Mouse (Mus musculus): ENCODE results near the gene Tnf. TPM values are rescaled to one million over a fixed set of nuclear protein-coding genes. Genes with fewer than 3 reads are reported as not detected.
A peak's percentile ranks its signal among the peaks of the same experiment; 100 is the strongest.

Tnf gene
- 0.20 and 0.34 TPM in 2 replicates for polyA plus RNA-seq (2014; fragmentation: Nextera tagmentation; extraction: Ambion mirVana)

DNA sequence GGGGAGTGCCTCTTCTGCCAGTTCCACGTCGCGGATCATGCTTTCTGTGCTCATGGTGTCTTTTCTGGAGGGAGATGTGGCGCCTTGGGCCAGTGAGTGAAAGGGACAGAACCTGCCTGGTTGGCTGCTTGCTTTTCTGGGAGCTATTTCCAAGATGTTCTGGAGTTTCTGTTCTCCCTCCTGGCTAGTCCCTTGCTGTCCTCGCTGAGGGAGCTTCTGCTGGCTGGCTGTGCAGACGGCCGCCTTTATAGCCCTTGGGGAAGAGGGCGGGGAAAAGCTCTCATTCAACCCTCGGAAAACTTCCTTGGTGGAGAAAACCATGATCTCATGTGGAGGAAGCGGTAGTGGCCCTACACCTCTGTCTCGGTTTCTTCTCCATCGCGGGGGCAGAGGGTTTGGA lies at the start of gene Tnf:
TSS of gene Tnf (minus strand) at position 221 of the 400 bp plus-strand sequence.
- Histone ChIP-seq H3K27me3 (ENCODE audit: control insufficient read depth, insufficient read depth, low read length) (0 out of 2 replicates have a peak, but pooled peaks cover 5% of the 10 kb centered on the region), H3K9me3 (ENCODE audit: control insufficient read depth, low read depth, low read length) (no peaks in the 10 kb centered on the region), H3K4me3 (ENCODE audit: low read depth, low read length) (no peak within 1 kb of the TSS), H3K9ac (replicated peaks; ENCODE audit: low read depth, low read length) (no peak within 1 kb of the TSS), H3K27ac (ENCODE audit: low read length) (no peak within 1 kb of the TSS), H3K4me2 (replicated peaks; ENCODE audit: low read depth, low read length) (no peak within 1 kb of the TSS), H3K36me3 (ENCODE audit: control insufficient read depth, insufficient read depth, low read length) (no peaks in the 10 kb centered on the region), H3K4me1 (ENCODE audit: control insufficient read depth, insufficient read depth, low read length) (no peaks in the 10 kb centered on the region)
- no peak for ATAC-seq (ENCODE audit: insufficient number of reproducible peaks, insufficient read depth, low FRiP score, low read depth)
- WGBS: 33% methylated on average over 13 of the region's 13 CpGs

GRCm38 (mm10) chr17:35251162-35251719 lies 49.4 kb upstream of the Tnf start:
- Histone ChIP-seq H3K9me3 (ENCODE audit: control insufficient read depth, low read depth, low read length) (no peaks in the 10 kb centered on the region), H3K9ac (replicated peaks; ENCODE audit: low read depth, low read length) (no peak overlapping the region), H3K27me3 (ENCODE audit: control insufficient read depth, insufficient read depth, low read length) (no peaks in the 10 kb centered on the region), H3K36me3 (ENCODE audit: control insufficient read depth, insufficient read depth, low read length) (peaks cover 78% of the 10 kb centered on the region), H3K27ac (ENCODE audit: low read length) (no peak overlapping the region), H3K4me3 (ENCODE audit: low read depth, low read length) (no peak overlapping the region), H3K4me1 (ENCODE audit: control insufficient read depth, insufficient read depth, low read length) (no peaks in the 10 kb centered on the region), H3K4me2 (replicated peaks; ENCODE audit: low read depth, low read length) (no peak overlapping the region)
- ATAC-seq (ENCODE audit: insufficient number of reproducible peaks, insufficient read depth, low FRiP score, low read depth): no peak
- 77% methylated on average over 15 of the region's 15 CpGs for WGBS

DNA sequence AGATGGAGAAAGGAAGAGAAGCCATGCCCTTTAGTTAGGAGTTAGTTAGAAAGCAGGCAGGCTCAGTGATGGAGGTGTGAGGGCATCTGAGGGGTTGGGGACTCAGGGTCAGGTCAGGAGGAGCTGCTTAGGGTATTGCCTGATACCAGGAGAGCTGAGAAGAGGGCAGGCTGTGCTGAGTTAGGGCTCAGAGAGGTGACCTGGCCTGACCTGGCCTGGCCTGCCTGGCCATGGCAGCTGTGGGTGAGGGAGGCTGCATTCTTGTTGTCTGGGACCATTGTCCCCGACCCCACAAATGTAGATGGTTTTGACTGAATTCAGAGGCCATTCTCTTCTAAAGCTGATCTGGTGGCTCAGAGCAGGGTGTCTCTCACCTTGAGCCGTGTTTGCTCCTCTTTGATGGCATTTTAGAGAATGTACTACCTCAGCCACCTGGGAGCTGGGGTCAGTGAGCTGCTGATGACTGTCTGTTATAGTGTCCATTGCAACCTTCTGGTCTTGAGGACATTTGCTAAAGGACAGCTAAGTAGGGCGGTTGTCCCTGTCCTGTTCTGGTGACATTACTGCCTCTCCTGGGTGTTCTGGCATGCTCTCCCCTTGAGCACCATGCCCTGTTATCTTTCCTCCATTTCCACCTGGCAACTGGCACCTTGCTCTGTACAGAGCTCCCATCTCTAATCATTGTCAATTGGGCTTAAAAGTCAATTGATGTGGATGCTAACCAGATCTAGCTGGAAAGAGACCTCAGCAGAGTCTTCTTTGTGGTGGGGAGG lies 48.7 kb upstream of the Tnf start:
- H3K4me2 ChIP-seq (replicated peaks; ENCODE audit: low read depth, low read length): no peak overlapping the region
- 85% methylated on average over 3 of the region's 3 CpGs for WGBS
- H3K9ac ChIP-seq (replicated peaks; ENCODE audit: low read depth, low read length): no peak overlapping the region
- H3K4me3 ChIP-seq (ENCODE audit: low read depth, low read length): no peak overlapping the region
- no peaks in the 10 kb centered on the region for H3K9me3 ChIP-seq (ENCODE audit: control insufficient read depth, low read depth, low read length)
- H3K4me1 ChIP-seq (ENCODE audit: control insufficient read depth, insufficient read depth, low read length): no peaks in the 10 kb centered on the region
- H3K27me3 ChIP-seq (ENCODE audit: control insufficient read depth, insufficient read depth, low read length): no peaks in the 10 kb centered on the region
- ATAC-seq (ENCODE audit: insufficient number of reproducible peaks, insufficient read depth, low FRiP score, low read depth): no peak
- no peak overlapping the region for H3K27ac ChIP-seq (ENCODE audit: low read length)
- H3K36me3 ChIP-seq (ENCODE audit: control insufficient read depth, insufficient read depth, low read length): peaks cover 85% of the 10 kb centered on the region

GRCm38 (mm10) chr17:35249451-35250197 lies 47.8 kb upstream of the Tnf start:
- peaks cover 6% of the 10 kb centered on the region; the same call in 1 of the 2 replicates for H3K4me1 ChIP-seq (ENCODE audit: control insufficient read depth, insufficient read depth, low read length)
- no peak overlapping the region for H3K27ac ChIP-seq (ENCODE audit: low read length)
- WGBS: 85% methylated on average over 19 of the region's 19 CpGs
- H3K27me3 ChIP-seq (ENCODE audit: control insufficient read depth, insufficient read depth, low read length): no peaks in the 10 kb centered on the region
- H3K9me3 ChIP-seq (ENCODE audit: control insufficient read depth, low read depth, low read length): no peaks in the 10 kb centered on the region
- H3K36me3 ChIP-seq (ENCODE audit: control insufficient read depth, insufficient read depth, low read length): peaks cover 94% of the 10 kb centered on the region
- no peak overlapping the region for H3K4me3 ChIP-seq (ENCODE audit: low read depth, low read length)
- no peak for ATAC-seq (ENCODE audit: insufficient number of reproducible peaks, insufficient read depth, low FRiP score, low read depth)
- H3K4me2 ChIP-seq (replicated peaks; ENCODE audit: low read depth, low read length): no peak overlapping the region
- H3K9ac ChIP-seq (replicated peaks; ENCODE audit: low read depth, low read length): no peak overlapping the region

DNA sequence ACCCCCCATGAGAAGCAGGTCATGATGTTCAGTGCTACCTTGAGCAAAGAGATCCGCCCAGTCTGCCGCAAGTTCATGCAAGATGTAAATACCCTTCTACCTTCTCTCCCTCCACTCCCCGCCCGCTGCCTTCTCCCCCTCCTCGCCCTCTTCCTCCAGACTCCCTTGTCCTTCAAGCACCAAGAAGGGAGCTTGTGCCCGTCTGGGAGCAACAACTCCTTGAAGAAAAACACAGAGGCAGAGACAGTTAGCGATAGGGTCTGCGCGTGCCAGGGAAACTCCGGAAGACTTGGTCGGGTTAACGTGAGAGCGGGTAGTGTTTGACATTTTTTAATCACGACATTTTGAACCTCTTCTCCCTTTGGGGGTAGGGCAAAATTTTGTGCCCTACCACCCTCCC lies 47.2 kb upstream of the Tnf start:
- peaks cover 12% of the 10 kb centered on the region for H3K4me1 ChIP-seq (ENCODE audit: control insufficient read depth, insufficient read depth, low read length)
- H3K9ac ChIP-seq (replicated peaks; ENCODE audit: low read depth, low read length): no peak overlapping the region
- no peak overlapping the region for H3K27ac ChIP-seq (ENCODE audit: low read length)
- H3K9me3 ChIP-seq (ENCODE audit: control insufficient read depth, low read depth, low read length): no peaks in the 10 kb centered on the region
- WGBS: 84% methylated on average over 14 of the region's 14 CpGs
- H3K36me3 ChIP-seq (ENCODE audit: control insufficient read depth, insufficient read depth, low read length): peaks cover 98% of the 10 kb centered on the region
- no peak overlapping the region for H3K4me3 ChIP-seq (ENCODE audit: low read depth, low read length)
- no peak overlapping the region for H3K4me2 ChIP-seq (replicated peaks; ENCODE audit: low read depth, low read length)
- H3K27me3 ChIP-seq (ENCODE audit: control insufficient read depth, insufficient read depth, low read length): no peaks in the 10 kb centered on the region
- no peak for ATAC-seq (ENCODE audit: insufficient number of reproducible peaks, insufficient read depth, low FRiP score, low read depth)

GRCm38 (mm10) chr17:35247144-35247543 lies 45.3 kb upstream of the Tnf start:
- H3K9me3 ChIP-seq (ENCODE audit: control insufficient read depth, low read depth, low read length): no peaks in the 10 kb centered on the region
- H3K9ac ChIP-seq (replicated peaks; ENCODE audit: low read depth, low read length): no peak overlapping the region
- no peak for ATAC-seq (ENCODE audit: insufficient number of reproducible peaks, insufficient read depth, low FRiP score, low read depth)
- H3K4me2 ChIP-seq (replicated peaks; ENCODE audit: low read depth, low read length): no peak overlapping the region
- H3K27ac ChIP-seq (ENCODE audit: low read length): no peak overlapping the region
- H3K4me1 ChIP-seq (ENCODE audit: control insufficient read depth, insufficient read depth, low read length): peaks cover 17% of the 10 kb centered on the region
- no peaks in the 10 kb centered on the region for H3K27me3 ChIP-seq (ENCODE audit: control insufficient read depth, insufficient read depth, low read length)
- 79% methylated on average over 7 of the region's 7 CpGs for WGBS
- no peak overlapping the region for H3K4me3 ChIP-seq (ENCODE audit: low read depth, low read length)
- H3K36me3 ChIP-seq (ENCODE audit: control insufficient read depth, insufficient read depth, low read length): peaks cover 89% of the 10 kb centered on the region

- ATAC-seq (ENCODE audit: insufficient number of reproducible peaks, insufficient read depth, low FRiP score, low read depth): no peak
- Histone ChIP-seq H3K4me1 (ENCODE audit: control insufficient read depth, insufficient read depth, low read length) (peaks cover 17% of the 10 kb centered on the region), H3K36me3 (ENCODE audit: control insufficient read depth, insufficient read depth, low read length) (peaks cover 79% of the 10 kb centered on the region), H3K9me3 (ENCODE audit: control insufficient read depth, low read depth, low read length) (no peaks in the 10 kb centered on the region), H3K4me3 (ENCODE audit: low read depth, low read length) (no peak overlapping the region), H3K9ac (replicated peaks; ENCODE audit: low read depth, low read length) (no peak overlapping the region), H3K27ac (ENCODE audit: low read length) (no peak overlapping the region), H3K27me3 (ENCODE audit: control insufficient read depth, insufficient read depth, low read length) (no peaks in the 10 kb centered on the region), H3K4me2 (replicated peaks; ENCODE audit: low read depth, low read length) (no peak overlapping the region)
- 80% methylated on average over 15 of the region's 15 CpGs for WGBS
Observed at GRCm38 (mm10) chr17:35245731-35246623, 44.2 kb upstream of the Tnf start.

GRCm38 (mm10) chr17:35244999-35245398 lies 43.2 kb upstream of the Tnf start:
- no peak for ATAC-seq (ENCODE audit: insufficient number of reproducible peaks, insufficient read depth, low FRiP score, low read depth)
- no peak overlapping the region for H3K4me2 ChIP-seq (replicated peaks; ENCODE audit: low read depth, low read length)
- no peaks in the 10 kb centered on the region for H3K27me3 ChIP-seq (ENCODE audit: control insufficient read depth, insufficient read depth, low read length)
- peaks cover 69% of the 10 kb centered on the region for H3K36me3 ChIP-seq (ENCODE audit: control insufficient read depth, insufficient read depth, low read length)
- no peak overlapping the region for H3K27ac ChIP-seq (ENCODE audit: low read length)
- WGBS: 73% methylated on average over 2 of the region's 2 CpGs
- peaks cover 26% of the 10 kb centered on the region for H3K4me1 ChIP-seq (ENCODE audit: control insufficient read depth, insufficient read depth, low read length)
- H3K4me3 ChIP-seq (ENCODE audit: low read depth, low read length): no peak overlapping the region
- H3K9ac ChIP-seq (replicated peaks; ENCODE audit: low read depth, low read length): 0 out of 2 replicates have a peak overlapping the region, but pooled peaks have one; percentile 4
- H3K9me3 ChIP-seq (ENCODE audit: control insufficient read depth, low read depth, low read length): no peaks in the 10 kb centered on the region

All from stomach, embryonic 14.5 days (tissue).